Mouse (Mus musculus): ENCODE results near the gene Rxra. TPM values are rescaled to one million over a fixed set of nuclear protein-coding genes. Genes with fewer than 3 reads are reported as not detected.

The Rxra gene
- total RNA-seq, 1 experiment from 2014 or later, result 8.4 TPM

DNA sequence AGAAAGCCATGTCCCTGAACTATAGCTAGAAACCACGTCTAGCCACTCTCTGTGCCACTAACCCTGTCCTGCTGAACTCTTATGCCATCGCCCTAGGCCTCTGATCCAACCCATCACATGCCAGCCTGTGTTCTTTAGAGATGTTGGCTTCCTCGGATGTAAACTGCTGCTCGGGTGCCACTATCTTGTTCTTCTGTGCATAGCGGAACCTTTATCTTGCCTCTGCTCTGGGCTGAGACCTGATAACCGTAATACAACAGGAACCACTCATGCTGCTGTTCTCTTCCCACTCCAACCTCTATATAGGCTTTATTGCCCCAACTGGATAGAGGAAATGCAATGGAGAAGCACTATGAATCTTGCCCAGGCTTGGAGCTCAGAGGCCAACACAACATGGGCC lies 11.0 kb upstream of the Rxra start:
- ATAC-seq (ENCODE audit: extremely low read depth, insufficient number of reproducible peaks, low FRiP score, poor library complexity, severe bottlenecking), result no peak

DNA sequence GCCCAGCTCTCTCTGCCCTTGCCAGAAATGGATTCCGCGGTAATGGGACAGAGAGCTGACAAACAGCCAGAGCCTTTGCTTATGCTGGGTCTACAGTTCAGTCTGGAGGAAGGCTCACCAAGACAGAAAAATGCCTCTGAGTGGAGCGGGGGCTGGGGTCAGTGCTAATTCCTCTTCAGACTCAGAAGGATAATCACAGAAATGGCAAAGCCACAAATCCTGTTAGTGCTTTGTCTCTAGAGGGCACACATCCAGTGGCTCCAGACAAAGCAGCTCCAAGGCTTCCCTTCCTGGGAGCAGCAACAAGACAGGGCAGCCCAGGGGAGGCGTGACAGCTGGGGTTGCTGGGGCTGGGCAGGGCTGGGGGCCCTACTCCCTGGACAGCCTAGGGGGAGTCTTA lies 9.5 kb upstream of the Rxra start:
- no peak for ATAC-seq (ENCODE audit: extremely low read depth, insufficient number of reproducible peaks, low FRiP score, poor library complexity, severe bottlenecking)

DNA sequence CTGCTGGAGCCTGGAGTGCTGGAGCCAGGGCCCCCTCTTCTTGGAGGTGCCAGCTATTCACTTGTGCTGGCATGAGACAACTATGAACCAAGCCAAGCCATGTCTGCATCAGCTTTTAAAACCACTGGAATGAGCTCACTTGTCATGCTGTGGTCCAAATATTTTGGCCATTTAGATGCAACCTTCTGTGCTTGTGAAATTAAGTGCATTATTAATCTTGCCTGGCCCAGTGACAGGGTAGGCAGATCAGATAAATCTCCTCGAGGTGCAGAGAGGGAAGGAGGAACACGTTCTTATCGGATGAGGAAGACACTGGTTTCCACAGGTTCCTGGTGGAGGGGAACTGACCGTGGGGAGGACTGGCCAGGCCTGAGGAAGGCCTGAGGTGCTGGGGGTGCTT lies 8.6 kb upstream of the Rxra start:
- no peak for ATAC-seq (ENCODE audit: extremely low read depth, insufficient number of reproducible peaks, low FRiP score, poor library complexity, severe bottlenecking)

DNA sequence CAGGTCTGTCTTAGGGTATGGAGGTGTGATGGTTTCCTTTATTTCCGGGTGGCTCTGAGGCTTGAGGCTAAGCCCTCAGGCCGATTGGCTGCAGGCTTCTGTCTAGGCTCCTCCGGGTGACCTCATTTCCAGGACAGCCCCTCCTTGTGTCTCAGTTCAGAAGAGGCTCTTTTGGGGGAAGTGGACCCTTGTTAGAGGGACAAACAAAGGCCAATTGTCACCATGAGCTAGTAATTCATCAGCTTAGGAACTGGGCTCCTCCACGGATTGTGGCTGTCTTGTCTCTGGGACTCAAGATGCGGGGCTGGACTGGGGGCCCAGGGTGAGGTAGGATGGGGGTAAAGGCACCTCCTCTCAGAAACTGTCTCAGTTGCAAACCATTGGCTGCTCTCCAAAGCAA lies 5.5 kb upstream of the Rxra start:
- ATAC-seq (ENCODE audit: extremely low read depth, insufficient number of reproducible peaks, low FRiP score, poor library complexity, severe bottlenecking), result no peak

DNA sequence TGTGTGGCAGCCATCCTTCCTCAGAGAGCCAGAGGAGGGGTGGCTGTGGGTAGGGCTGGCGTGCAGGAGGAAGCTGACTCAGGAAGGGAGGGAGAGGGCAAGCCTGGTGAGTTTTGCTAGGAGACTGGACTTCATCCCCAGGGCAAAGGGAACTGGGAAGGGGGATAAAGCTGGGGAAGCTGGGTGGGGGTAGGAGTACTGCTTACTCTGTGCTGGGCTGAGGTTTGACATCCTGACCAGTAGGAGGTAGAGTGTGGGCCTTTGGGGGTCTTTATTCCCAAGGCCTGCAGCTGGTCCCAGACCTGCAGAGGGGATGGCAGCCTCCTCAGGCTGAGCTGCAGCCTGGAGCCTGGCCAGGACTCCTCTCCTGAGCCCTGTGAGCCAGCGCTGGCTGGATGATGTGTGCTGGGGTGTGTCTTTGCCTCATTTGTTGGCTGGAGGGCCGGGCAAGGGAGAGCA lies 4.6 kb upstream of the Rxra start:
- ATAC-seq (ENCODE audit: extremely low read depth, insufficient number of reproducible peaks, low FRiP score, poor library complexity, severe bottlenecking), result no peak

DNA sequence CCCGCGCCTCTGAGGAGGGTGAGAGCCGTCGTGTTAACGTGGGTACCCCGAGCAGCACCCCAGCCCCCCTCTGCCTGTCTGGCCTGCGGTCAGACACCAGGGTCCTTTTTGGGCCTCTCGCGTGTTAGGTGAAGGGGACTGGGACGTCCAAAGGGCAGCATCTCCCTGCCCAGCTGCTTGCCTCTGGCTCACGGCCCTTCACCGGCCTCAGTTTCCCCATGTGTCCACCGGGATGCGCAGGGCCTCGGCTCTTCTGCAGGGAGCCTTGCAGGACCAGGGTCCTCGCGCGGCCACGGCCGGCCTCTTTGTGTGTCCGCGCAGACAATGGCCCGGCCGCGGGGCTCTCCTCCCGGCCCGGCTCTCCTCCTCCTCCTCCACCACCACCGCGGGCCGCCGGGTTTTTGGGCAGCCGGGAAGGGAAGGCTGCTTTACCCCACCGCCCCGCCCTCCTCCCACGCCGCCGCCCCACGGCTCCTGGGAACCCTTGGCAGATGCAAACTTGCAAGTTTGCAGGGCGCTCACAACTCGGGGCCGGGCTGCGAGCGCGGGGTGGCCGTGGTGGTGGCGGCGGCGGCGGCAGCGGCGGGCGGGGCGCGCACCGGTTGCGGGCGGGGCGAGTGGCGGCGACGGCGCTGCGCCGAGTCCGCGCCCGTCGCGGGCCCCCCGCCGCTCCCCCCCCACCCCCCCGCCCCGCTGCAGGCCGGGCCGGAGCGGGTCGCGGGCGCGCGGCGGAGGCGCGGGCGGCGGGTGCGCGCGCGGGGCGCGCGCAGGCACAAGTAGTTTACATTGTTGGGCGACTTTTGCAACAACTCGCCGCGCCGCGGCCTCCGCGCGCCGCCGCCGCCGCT lies 462 bp downstream of the Rxra start:
- ATAC-seq (ENCODE audit: extremely low read depth, insufficient number of reproducible peaks, low FRiP score, poor library complexity, severe bottlenecking), result no peak

DNA sequence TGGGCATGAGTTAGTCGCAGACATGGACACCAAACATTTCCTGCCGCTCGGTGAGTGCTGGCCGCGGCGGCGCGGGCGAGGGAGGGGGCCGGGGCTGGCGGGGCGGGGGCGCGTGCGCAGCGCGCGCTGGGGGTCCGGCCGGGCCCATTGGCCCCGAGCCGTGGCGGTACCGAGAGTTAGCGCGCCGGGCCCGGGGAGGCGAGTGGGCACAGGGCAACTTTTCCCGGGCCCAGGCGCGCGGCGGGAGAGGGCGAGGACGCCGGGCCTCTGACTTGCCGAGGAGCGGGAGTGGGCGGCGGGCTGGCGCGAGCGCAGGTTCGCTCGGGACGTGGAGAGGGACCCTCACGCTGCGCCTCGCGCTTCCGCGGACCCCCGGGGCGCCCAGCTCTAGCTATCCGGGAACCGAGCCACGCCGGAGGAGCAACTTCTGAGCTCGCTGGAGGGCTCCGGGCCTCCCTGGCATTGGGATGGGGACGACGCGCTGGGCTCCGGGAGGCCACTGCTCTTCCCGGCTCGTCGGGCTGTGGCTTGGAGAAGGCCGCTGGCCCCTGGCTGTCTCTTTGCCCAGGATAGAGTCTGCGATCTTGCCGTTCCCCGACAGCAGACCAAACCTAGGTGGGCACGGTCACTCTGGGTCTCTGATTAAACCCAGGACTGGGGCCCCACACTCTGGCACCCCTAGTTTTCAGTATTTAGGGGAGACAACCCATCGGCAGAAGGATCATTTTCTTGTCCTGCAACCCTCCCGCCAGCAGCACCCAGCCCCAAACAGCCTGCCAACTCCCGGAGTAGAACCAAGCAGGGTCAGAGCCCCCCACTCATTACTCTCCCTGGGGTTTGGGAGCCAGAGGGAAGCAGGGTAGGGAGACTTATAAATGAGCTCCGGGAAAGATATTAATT lies 1.4 kb downstream of the Rxra start:
- no peak for ATAC-seq (ENCODE audit: extremely low read depth, insufficient number of reproducible peaks, low FRiP score, poor library complexity, severe bottlenecking)

DNA sequence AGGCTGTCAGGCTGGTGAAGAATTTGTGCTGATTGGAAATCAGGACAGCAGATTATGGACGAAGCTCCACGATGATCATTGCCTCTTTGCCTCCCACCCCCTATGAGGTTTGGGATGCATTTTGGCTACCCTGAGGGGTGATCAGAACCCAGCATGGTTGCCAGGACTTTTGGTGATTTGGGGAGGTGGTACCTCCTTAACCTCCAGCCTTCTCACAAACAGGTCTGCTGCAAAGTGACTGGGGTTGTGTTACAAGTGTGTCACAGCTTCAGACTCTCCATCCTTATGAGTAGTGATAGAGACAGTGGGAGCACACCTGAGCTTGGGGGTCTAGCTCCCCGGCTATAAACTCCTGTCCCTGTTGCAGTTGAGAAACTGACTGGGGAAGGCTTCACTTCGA lies 2.1 kb downstream of the Rxra start:
- no peak for ATAC-seq (ENCODE audit: extremely low read depth, insufficient number of reproducible peaks, low FRiP score, poor library complexity, severe bottlenecking)

DNA sequence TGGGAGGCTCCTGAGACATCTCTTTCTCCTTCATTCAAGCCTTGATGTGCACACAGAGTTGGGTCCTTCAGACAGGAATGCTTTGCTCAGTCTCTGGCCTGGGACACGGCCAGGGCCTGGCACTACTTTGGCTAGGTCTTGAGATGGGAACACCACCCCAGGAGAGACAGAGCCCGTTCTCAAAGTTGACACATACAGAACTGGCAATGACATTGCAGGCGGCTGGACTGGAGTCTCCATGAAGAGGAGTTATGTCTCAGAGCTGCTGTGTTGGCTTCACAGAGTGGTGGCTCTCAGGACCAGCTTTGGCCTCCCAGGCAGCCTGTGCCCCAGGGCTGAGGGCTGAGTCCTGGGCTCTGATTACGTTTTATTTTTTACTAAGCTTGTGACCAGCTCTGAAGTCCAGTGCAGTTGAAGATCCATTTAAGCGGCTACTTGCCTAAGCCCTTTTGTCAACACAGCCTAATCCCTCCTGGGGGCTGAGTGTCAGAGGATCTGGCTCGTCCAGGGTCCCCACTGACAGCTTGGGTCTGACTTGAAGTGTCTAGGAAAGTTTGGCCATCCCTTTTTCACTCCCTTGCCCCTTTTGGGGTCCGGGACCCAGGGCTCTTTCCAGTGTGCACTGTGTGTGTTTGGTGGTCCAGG lies 2.7 kb downstream of the Rxra start:
- ATAC-seq (ENCODE audit: extremely low read depth, insufficient number of reproducible peaks, low FRiP score, poor library complexity, severe bottlenecking), result no peak

DNA sequence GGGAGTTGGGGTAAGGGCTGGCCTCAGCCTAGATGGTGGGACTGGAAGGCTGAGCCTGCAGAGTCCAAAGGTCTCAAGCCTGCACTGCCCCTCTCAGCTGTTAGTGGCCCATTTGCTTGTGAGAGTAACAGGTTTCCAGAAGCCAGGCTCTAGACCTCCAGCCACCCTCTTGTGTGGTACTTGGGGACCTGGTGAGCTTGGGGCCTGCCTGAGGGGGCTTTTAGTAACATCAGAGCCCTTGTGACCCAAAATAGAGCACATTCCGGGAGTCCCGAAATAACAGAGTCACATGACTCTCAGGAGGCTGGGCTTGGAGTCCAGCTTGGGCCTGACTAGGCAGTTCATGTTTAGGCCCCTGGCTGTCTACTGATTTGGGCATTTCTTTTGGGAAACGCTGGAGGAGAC lies 3.4 kb downstream of the Rxra start:
- no peak for ATAC-seq (ENCODE audit: extremely low read depth, insufficient number of reproducible peaks, low FRiP score, poor library complexity, severe bottlenecking)

DNA sequence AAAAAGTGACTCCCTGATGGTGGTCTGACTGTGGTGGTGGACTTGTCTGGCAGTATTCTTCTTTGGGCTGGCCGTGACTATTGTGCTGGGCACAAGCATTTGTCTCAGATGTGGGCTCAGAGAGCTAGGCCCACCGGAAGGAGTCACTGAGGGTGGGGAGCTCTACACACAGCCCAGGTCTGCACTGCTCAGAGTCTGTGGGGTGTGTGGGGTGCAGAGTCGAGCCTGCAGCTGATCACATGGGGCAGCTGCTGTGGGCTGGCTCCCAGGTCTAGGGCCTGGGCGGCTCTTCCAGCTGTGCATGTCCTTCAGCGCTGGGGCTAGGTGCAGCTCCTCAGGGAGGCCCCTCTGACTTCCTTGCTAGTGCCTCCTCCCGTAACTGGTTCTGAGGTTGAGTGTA lies 3.8 kb downstream of the Rxra start:
- ATAC-seq (ENCODE audit: extremely low read depth, insufficient number of reproducible peaks, low FRiP score, poor library complexity, severe bottlenecking), result no peak

DNA sequence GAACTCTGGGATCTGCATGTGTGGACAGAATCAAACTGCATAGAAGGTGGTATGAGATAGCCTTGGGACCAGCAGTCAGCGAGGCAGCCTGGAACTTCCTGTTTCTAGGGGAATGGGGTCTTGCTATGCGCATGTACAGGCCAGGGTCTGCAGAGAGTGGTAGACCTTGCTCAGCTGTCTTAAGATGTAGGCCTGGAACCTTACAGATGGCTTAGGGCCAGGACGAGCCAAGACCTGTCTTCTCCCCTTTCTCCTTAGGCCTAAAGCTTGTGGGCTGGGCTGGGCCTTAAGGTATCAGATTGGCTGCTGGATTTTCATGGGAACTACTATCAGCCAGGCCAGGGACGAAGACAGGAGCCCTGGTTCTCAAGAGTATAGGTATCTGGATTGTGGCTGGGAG lies 4.4 kb downstream of the Rxra start:
- ATAC-seq (ENCODE audit: extremely low read depth, insufficient number of reproducible peaks, low FRiP score, poor library complexity, severe bottlenecking), result no peak

DNA sequence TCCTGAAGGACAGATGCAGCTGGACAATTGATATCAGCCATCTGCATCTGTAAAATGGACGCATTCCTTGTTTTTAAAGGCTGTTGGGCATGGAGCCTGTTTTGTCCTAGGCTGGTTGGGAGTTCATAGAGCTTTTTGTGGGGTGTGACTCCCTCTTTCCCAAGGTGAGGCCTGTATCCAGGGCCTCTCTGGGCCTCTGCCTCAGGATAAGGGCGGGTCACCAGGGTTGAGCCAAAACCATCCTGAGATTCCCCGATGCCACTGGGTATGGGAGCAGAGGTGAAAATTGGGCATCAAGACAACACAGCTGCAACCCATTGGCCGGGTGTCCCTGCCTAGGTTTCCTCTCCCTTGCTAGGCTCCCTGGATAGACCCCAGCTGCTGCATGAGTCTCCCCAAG lies 5.2 kb downstream of the Rxra start:
- no peak for ATAC-seq (ENCODE audit: extremely low read depth, insufficient number of reproducible peaks, low FRiP score, poor library complexity, severe bottlenecking)

DNA sequence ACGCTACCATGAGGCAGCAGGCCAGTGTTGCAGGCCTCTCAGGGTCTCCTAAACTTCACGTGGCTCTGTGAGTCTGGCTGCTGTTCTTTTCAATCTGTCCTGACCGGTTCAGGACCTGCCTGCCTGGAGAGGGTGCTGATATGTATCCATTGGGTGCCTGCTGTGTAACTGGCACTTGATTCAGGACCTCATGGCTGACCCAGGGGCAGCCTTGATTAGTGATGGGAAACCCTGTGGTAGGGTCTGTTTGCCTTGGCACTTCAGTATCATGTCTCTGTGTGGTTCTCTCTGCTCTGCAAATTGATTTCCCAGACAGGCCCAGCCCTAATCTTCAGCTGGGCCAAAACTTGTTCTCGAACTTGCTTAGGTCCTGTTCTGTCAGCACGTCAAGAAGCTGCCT lies 5.9 kb downstream of the Rxra start:
- ATAC-seq (ENCODE audit: extremely low read depth, insufficient number of reproducible peaks, low FRiP score, poor library complexity, severe bottlenecking), result no peak

DNA sequence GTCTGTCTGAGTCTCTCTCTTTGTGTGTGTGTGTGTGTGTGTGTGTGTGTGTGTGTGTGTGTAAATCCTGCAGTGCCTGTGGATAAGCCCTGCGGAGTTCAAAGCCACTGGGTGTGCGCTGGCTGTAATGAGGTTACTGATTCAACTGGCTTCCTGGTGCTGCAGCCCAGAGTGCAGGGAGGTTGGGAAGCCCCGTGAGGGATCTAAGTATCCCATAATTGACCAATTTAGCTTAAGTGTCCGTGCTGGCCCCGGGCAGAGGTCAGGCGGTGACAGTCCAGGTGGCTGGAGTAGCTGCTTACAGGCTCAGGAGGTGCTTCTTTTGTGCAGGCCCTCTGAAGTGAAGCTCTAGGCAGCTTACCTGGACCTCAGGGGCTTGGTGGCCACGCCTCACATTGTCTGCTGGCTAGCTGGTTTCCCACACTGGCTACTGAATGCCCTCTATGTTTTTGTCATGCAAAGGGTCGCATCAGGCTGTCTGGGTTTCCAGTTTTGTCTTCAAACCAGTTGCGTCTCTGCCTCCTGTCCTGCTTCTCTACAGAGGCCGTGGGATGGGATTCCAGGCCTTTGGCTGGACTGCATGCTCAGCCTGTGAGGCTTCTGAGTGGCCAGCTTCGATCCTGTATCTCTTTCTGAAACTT lies 7.9 kb downstream of the Rxra start:
- no peak for ATAC-seq (ENCODE audit: extremely low read depth, insufficient number of reproducible peaks, low FRiP score, poor library complexity, severe bottlenecking)

DNA sequence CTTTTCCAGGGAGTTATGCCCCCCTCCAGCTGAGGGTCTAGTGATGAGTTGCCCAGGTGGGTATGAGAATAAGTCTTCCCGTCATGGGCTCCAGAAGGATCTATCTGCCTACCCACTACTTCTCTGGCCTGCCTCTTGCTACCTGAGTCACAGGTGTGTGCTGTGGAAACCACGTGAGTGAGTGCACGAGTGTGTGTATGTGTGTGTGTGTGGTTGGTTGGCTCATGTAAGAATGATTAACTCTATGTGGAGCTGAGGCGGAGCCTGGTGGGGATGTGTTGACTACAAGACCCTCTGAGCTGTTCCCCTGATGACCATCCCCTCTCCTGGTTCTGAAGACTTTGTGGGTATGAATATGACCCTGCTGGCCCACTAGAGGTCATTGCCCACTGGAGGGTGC lies 9.7 kb downstream of the Rxra start:
- ATAC-seq (ENCODE audit: extremely low read depth, insufficient number of reproducible peaks, low FRiP score, poor library complexity, severe bottlenecking), result no peak

DNA sequence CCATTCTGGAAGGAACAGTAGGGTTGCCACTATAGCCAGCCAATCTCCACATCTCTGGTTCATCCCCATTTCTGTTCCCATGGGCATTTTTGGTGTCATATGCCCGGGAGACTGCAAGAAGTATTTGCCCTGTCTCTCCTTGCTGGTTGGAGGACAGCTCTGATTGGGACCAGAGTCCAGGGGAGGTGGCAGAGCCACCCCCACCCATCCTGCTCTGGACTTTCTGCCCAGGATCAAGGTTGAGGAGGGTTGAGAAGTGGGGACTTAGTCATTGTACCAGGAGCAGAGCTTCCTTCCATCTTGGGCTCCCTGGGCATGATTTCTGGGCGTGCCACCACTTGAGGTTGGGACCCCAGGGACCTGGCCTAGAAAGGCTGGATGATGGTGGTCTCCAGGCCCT lies 10.1 kb downstream of the Rxra start:
- no peak for ATAC-seq (ENCODE audit: extremely low read depth, insufficient number of reproducible peaks, low FRiP score, poor library complexity, severe bottlenecking)

DNA sequence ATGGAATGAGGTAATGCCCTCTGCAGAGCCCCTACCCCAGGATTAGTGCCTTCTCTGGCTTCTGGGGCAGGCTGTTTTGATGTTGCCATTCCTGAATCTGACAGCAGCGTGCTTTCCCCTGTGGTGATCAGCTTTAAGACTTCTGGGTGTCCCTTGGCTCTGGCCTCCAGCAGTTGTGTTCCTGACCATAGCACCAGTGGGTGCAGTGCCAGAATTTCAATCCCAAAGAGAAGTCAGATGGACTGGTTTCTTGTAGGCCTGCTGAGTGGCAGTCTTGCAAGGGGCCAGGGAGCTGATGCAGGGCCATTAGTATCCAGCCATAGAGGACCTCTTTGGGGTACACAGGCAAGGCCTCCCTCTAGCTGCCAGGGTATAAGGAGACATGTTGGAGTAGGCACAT lies 10.8 kb downstream of the Rxra start:
- ATAC-seq (ENCODE audit: extremely low read depth, insufficient number of reproducible peaks, low FRiP score, poor library complexity, severe bottlenecking), result no peak

DNA sequence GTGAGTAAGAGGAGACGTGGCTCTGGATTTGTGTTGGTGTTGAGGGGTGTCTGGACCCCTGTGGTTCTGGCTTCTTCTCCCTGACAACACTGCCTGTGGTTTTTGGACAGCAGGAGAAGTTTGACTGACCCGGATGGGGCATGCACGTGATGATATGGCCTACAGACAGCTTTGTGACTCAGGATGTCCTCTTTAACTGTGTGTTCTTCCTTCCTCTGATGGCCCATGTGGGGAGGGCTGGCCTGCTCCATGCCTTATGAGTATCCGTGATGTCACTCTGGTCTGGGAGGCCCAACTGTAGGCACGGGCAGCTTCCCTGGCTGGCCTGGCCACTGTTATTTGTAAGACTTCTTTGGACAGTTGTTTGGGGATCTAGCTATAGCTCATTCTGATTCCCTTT lies 11.7 kb downstream of the Rxra start:
- no peak for ATAC-seq (ENCODE audit: extremely low read depth, insufficient number of reproducible peaks, low FRiP score, poor library complexity, severe bottlenecking)

All from neutrophil, adult 5-6 weeks (primary cell).